Comparison of ENCODE assay signal across 33 mouse cellular contexts in the genomic region with DNA sequence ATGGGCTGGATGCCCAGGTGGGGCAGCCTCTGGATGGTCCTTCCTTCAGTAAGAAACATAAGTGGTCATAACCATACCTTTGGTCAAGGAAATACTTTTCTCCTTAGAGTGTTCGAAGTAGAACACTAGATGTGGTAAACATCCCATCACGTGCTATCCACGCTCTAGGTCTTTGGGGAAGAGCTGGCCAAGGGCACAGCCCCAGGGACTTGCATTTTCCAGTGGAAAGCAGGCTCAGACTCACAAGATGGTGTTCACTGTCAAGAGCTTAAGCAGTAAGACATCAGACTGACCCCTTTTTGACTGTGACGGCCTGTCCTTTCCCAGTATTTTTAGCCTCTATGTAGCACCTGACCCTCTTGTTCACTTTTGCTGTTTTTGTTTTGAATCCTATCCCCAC.
"Had no signal": no experiment of that assay in that cellular context is flagged by ENCODE, and none has a peak within 500 bp of the region (broad histone marks: within the 10 kb centered on the region; RNA-seq: fewer than 3 reads in every experiment).

No protein-coding gene starts in this region.

- H3K36me3 ChIP-seq: heart, embryonic 12.5 days; heart, embryonic 13.5 days; heart, embryonic 15.5 days; hindbrain, embryonic 10.5 days; hindbrain, embryonic 12.5 days; hindbrain, embryonic 13.5 days; hindbrain, embryonic 15.5 days; intestine, embryonic 15.5 days; kidney, embryonic 15.5 days had no signal

- H3K9me3 ChIP-seq: heart, embryonic 12.5 days; heart, embryonic 13.5 days; heart, embryonic 15.5 days; hindbrain, embryonic 10.5 days; hindbrain, embryonic 12.5 days; hindbrain, embryonic 13.5 days; hindbrain, embryonic 15.5 days; intestine, embryonic 15.5 days; kidney, embryonic 15.5 days had no signal

- H3K4me1 ChIP-seq: heart, embryonic 12.5 days; heart, embryonic 13.5 days; heart, embryonic 15.5 days; hindbrain, embryonic 10.5 days; hindbrain, embryonic 12.5 days; hindbrain, embryonic 13.5 days; hindbrain, embryonic 15.5 days; intestine, embryonic 15.5 days; kidney, embryonic 15.5 days had no signal

- ATAC-seq: hindbrain, embryonic 16.5 days; hindbrain, postnatal 0 days; inflammation-experienced regulatory T-cells, adult 6 months; intestine, embryonic 15.5 days; intestine, embryonic 16.5 days; intestine, postnatal 0 days had no signal

- H3K9ac ChIP-seq: heart, embryonic 12.5 days; heart, embryonic 13.5 days; heart, embryonic 15.5 days; hindbrain, embryonic 12.5 days; hindbrain, embryonic 13.5 days; hindbrain, embryonic 14.5 days; hindbrain, embryonic 15.5 days; intestine, embryonic 15.5 days; kidney, embryonic 15.5 days had no signal

- H3K27ac ChIP-seq: heart, embryonic 13.5 days; heart, embryonic 15.5 days; hindbrain, embryonic 10.5 days; hindbrain, embryonic 12.5 days; hindbrain, embryonic 13.5 days; hindbrain, embryonic 14.5 days; hindbrain, embryonic 15.5 days; hindbrain, postnatal 0 days; intestine, embryonic 15.5 days; kidney, embryonic 15.5 days; kidney, postnatal 0 days; layer of hippocampus, adult 2 months; left cerebral cortex, adult 2 months had no signal

- H3K4me3 ChIP-seq: heart, embryonic 12.5 days; heart, embryonic 13.5 days; heart, embryonic 15.5 days; hindbrain, embryonic 10.5 days; hindbrain, embryonic 12.5 days; hindbrain, embryonic 13.5 days; hindbrain, embryonic 15.5 days; intestine, embryonic 15.5 days; kidney, embryonic 15.5 days; layer of hippocampus, adult 2 months; left cerebral cortex, adult 2 months had no signal

- H3K4me2 ChIP-seq: heart, embryonic 12.5 days; heart, embryonic 13.5 days; heart, embryonic 15.5 days; hindbrain, embryonic 12.5 days; hindbrain, embryonic 13.5 days; hindbrain, embryonic 14.5 days; hindbrain, embryonic 15.5 days; intestine, embryonic 15.5 days; kidney, embryonic 15.5 days had no signal

- DNase-seq: heart, postnatal 14 days; heart, postnatal 36 days; heart, postnatal 4 days; kidney, adult 11 months; kidney, adult 18-20 months; kidney, adult 2 months; kidney, adult 8-10 months; kidney, adult 9 months; kidney, postnatal 10 days; kidney, postnatal 14 days; kidney, postnatal 25 days; kidney, postnatal 36 days; kidney, postnatal 4 days; layer of hippocampus, adult 9-11 months; layer of hippocampus, postnatal 36 days had no signal

- H3K27me3 ChIP-seq: heart, embryonic 12.5 days; heart, embryonic 13.5 days; heart, embryonic 15.5 days; hindbrain, embryonic 12.5 days; hindbrain, embryonic 13.5 days; hindbrain, embryonic 15.5 days; intestine, embryonic 15.5 days; kidney, embryonic 15.5 days had no signal
